Mouse (Mus musculus): ENCODE results near the gene Rps25.
"Not testable (repeated sequence)": the region's sequence is repeated elsewhere in the genome, so short reads cannot be mapped to it uniquely, and the experiment has no call there.

The Rps25 gene

GRCm38 (mm10) chr9:44406906-44407751 lies at the start of gene Rps25, which contains the start of gene Trappc4:
Gene Rps25, plus strand, starts transcription at chr9:44407139.
Gene Trappc4, minus strand, starts transcription at chr9:44407600.
- peak; percentile 95 for DNase-seq (ENCODE audit: low read depth, low spot score)

GRCm38 (mm10) chr9:44357207-44357606 lies 49.7 kb upstream of the Rps25 start:
- DNase-seq (ENCODE audit: low read depth, low spot score), result no peak

GRCm38 (mm10) chr9:44361190-44361917 lies 45.6 kb upstream of the Rps25 start, which contains the start of gene Vps11:
Gene Vps11, minus strand, starts transcription at chr9:44361670.
- DNase-seq (ENCODE audit: low read depth, low spot score), result peak; percentile 94

GRCm38 (mm10) chr9:44361931-44362330 lies 45.0 kb upstream of the Rps25 start:
- DNase-seq (ENCODE audit: low read depth, low spot score), result not testable (repeated sequence)

- DNase-seq (ENCODE audit: low read depth, low spot score), result no peak
Measured at GRCm38 (mm10) chr9:44364480-44364879, 42.5 kb upstream of the Rps25 start.

GRCm38 (mm10) chr9:44373386-44373785 lies 33.6 kb upstream of the Rps25 start:
- no peak for DNase-seq (ENCODE audit: low read depth, low spot score)

GRCm38 (mm10) chr9:44376141-44376540 lies 30.8 kb upstream of the Rps25 start:
- DNase-seq (ENCODE audit: low read depth, low spot score), result no peak

GRCm38 (mm10) chr9:44377335-44377734 lies 29.6 kb upstream of the Rps25 start:
- not testable (repeated sequence) for DNase-seq (ENCODE audit: low read depth, low spot score)

- no peak for DNase-seq (ENCODE audit: low read depth, low spot score)
Measured at GRCm38 (mm10) chr9:44378153-44378730, 28.7 kb upstream of the Rps25 start.

GRCm38 (mm10) chr9:44379054-44379834 lies 27.7 kb upstream of the Rps25 start, which contains the start of gene Hyou1:
Gene Hyou1, plus strand, starts transcription at chr9:44379490.
- peak; percentile 96 for DNase-seq (ENCODE audit: low read depth, low spot score)

- no peak for DNase-seq (ENCODE audit: low read depth, low spot score)
Measured at GRCm38 (mm10) chr9:44379862-44380261, 27.1 kb upstream of the Rps25 start.

- DNase-seq (ENCODE audit: low read depth, low spot score), result no peak
Measured at GRCm38 (mm10) chr9:44384596-44384995, 22.3 kb upstream of the Rps25 start.

- no peak for DNase-seq (ENCODE audit: low read depth, low spot score)
Measured at GRCm38 (mm10) chr9:44387221-44387620, 19.7 kb upstream of the Rps25 start.

GRCm38 (mm10) chr9:44389273-44389672 lies 17.7 kb upstream of the Rps25 start:
- DNase-seq (ENCODE audit: low read depth, low spot score), result no peak

GRCm38 (mm10) chr9:44391466-44391865 lies 15.5 kb upstream of the Rps25 start:
- DNase-seq (ENCODE audit: low read depth, low spot score), result peak; percentile 68

- DNase-seq (ENCODE audit: low read depth, low spot score), result peak; percentile 90
Measured at GRCm38 (mm10) chr9:44396684-44397411, 10.1 kb upstream of the Rps25 start, which contains the start of gene Slc37a4. Gene Slc37a4, plus strand, starts transcription at chr9:44396852.

- DNase-seq (ENCODE audit: low read depth, low spot score), result no peak
Measured at GRCm38 (mm10) chr9:44398087-44398486, 8.9 kb upstream of the Rps25 start.

GRCm38 (mm10) chr9:44398551-44398950 lies 8.4 kb upstream of the Rps25 start:
- no peak for DNase-seq (ENCODE audit: low read depth, low spot score)

- DNase-seq (ENCODE audit: low read depth, low spot score), result no peak
Measured at GRCm38 (mm10) chr9:44399114-44399794, 7.7 kb upstream of the Rps25 start.

- DNase-seq (ENCODE audit: low read depth, low spot score), result no peak
Measured at GRCm38 (mm10) chr9:44399795-44400114, 7.2 kb upstream of the Rps25 start.

All from retina, postnatal 7 days (tissue).